ENCODE assay signal across 9 mouse cellular contexts in genomic region chr4:148085131-148085906, GRCm38 (mm10). TPM values are rescaled to one million over a fixed set of nuclear protein-coding genes. Genes with fewer than 3 reads are reported as not detected.
DNase-seq lines count a peak whose midpoint lies in the region; ATAC-seq and TF ChIP-seq lines count a peak whose summit lies in the region.
"Had no signal": no experiment of that assay in that cellular context is flagged by ENCODE, and none has a peak within 500 bp of the region (broad histone marks: within the 10 kb centered on the region; RNA-seq: fewer than 3 reads in every experiment).

No protein-coding gene starts in this region.

- TF ChIP-seq CTCF in lung, postnatal 0 days (IDR thresholded peaks at IDR 0.05): no peak

- H3K4me1 ChIP-seq in lung, postnatal 0 days (ENCODE audit: insufficient read depth, low read depth, low read length): peaks cover 16% of the 10 kb centered on the region

- TF ChIP-seq EP300 in lung, postnatal 0 days (IDR thresholded peaks at IDR 0.05): 0 out of 2 replicates have a peak, but pooled peaks have one; percentile 21

- no peak overlapping the region for H3K27ac ChIP-seq in lung, postnatal 0 days (ENCODE audit: low read length)
- H3K27ac ChIP-seq: forebrain, embryonic 15.5 days had no signal

- H3K9me3 ChIP-seq in lung, postnatal 0 days (ENCODE audit: low read length): no peaks in the 10 kb centered on the region
- H3K9me3 ChIP-seq: forebrain, embryonic 15.5 days had no signal

- DNase-seq in adrenal gland, postnatal 10 days: peak; percentile 45
- DNase-seq in adrenal gland, adult 8-10 months: no peak
- no peak for DNase-seq in lung, postnatal 0 days (ENCODE audit: low spot score)
- DNase-seq in lung, postnatal 14 days: no peak
- peak; percentile 45 to 53 for DNase-seq in kidney, adult 8-10 months
- peak; percentile 42 for DNase-seq in testis, postnatal 10 days (ENCODE audit: low spot score)
- DNase-seq in adipocyte (ENCODE audit: low spot score): no peak
- no peak for DNase-seq in layer of hippocampus, postnatal 10 days (ENCODE audit: low spot score in 2 of 2)

- WGBS in lung, postnatal 0 days: 44% methylated on average over 10 of the region's 10 CpGs

- peaks cover 5% of the 10 kb centered on the region; the same call in 1 of the 2 replicates for H3K36me3 ChIP-seq in lung, postnatal 0 days (ENCODE audit: insufficient read depth, low read length)
- H3K36me3 ChIP-seq: forebrain, embryonic 15.5 days had no signal

- no peaks in the 10 kb centered on the region for H3K27me3 ChIP-seq in lung, postnatal 0 days (replicated peaks; ENCODE audit: insufficient read depth, low read length)
- H3K27me3 ChIP-seq: forebrain, embryonic 15.5 days had no signal

- H3K4me2 ChIP-seq in lung, postnatal 0 days (replicated peaks; ENCODE audit: low read depth, low read length): no peak overlapping the region
- H3K4me2 ChIP-seq: forebrain, embryonic 15.5 days had no signal

- no peak overlapping the region for H3K9ac ChIP-seq in lung, postnatal 0 days (replicated peaks; ENCODE audit: low read depth)
- H3K9ac ChIP-seq: forebrain, embryonic 15.5 days had no signal

- ATAC-seq in lung, postnatal 0 days: peak; percentile 3; the same call in 1 of the 2 replicates
- ATAC-seq: forebrain, embryonic 15.5 days had no signal

- H3K4me3 ChIP-seq in lung, postnatal 0 days (ENCODE audit: low read depth, low read length): no peak overlapping the region
- H3K4me3 ChIP-seq: forebrain, embryonic 15.5 days had no signal

RNA-seq across cellular contexts. Expression of gene Agtrap, which starts 2.5 kb away (rescaled TPM):
- 10 to 100 TPM; 45.4 to 45.5 TPM for total RNA-seq in adrenal gland, postnatal 10 days (2021)
- total RNA-seq in adrenal gland, adult 8-10 months (2022): 100 to 1,000 TPM; 117 to 136 (median 124) TPM
- 20.7 and 22.0 TPM in 2 replicates for polyA plus RNA-seq in lung, postnatal 0 days (2015; fragmentation: Nextera tagmentation; extraction: Ambion mirVana)
- total RNA-seq in layer of hippocampus, postnatal 10 days (2021): 1 to 10 TPM; 5.5 to 7.3 TPM

RNA-seq across cellular contexts. Expression of gene Mad2l2, which starts 44.9 kb away (rescaled TPM):
- 10 to 100 TPM; 22.3 to 23.9 TPM for total RNA-seq in adrenal gland, postnatal 10 days (2021)
- 10 to 100 TPM; 24.5 to 32.7 (median 28.9) TPM for total RNA-seq in adrenal gland, adult 8-10 months (2022)
- 35.2 and 35.7 TPM in 2 replicates for polyA plus RNA-seq in lung, postnatal 0 days (2015; fragmentation: Nextera tagmentation; extraction: Ambion mirVana)
- total RNA-seq in layer of hippocampus, postnatal 10 days (2021): 10 to 100 TPM; 24.1 to 26.5 TPM

RNA-seq across cellular contexts. Expression of gene Draxin, which starts 45.2 kb away (rescaled TPM):
- total RNA-seq in adrenal gland, postnatal 10 days (2021): under 1 TPM; 0.18 to 0.27 TPM
- under 1 TPM; 0.06 to 0.15 (median 0.12) TPM for total RNA-seq in adrenal gland, adult 8-10 months (2022)
- polyA plus RNA-seq in lung, postnatal 0 days (2015; fragmentation: Nextera tagmentation; extraction: Ambion mirVana): 0.06 TPM in 2 replicates
- total RNA-seq in layer of hippocampus, postnatal 10 days (2021): 10 to 100 TPM in 1 of 2 experiments, 1 to 10 TPM in 1; 9.9 to 10.8 TPM

RNA-seq across cellular contexts. Expression of gene Mthfr, which starts 46.4 kb away (rescaled TPM):
- total RNA-seq in adrenal gland, postnatal 10 days (2021): 10 to 100 TPM; 41.9 to 44.0 TPM
- 10 to 100 TPM; 24.2 to 51.9 (median 36.7) TPM for total RNA-seq in adrenal gland, adult 8-10 months (2022)
- polyA plus RNA-seq in lung, postnatal 0 days (2015; fragmentation: Nextera tagmentation; extraction: Ambion mirVana): 14.0 and 14.2 TPM in 2 replicates
- 10 to 100 TPM; 23.3 to 24.9 TPM for total RNA-seq in layer of hippocampus, postnatal 10 days (2021)

RNA-seq across cellular contexts. Expression of gene Clcn6, which starts 46.7 kb away (rescaled TPM):
- total RNA-seq in adrenal gland, postnatal 10 days (2021): 10 to 100 TPM in 1 of 2 experiments, 1 to 10 TPM in 1; 8.4 to 12.8 TPM
- total RNA-seq in adrenal gland, adult 8-10 months (2022): 10 to 100 TPM; 10.1 to 20.4 (median 15.8) TPM
- polyA plus RNA-seq in lung, postnatal 0 days (2015; fragmentation: Nextera tagmentation; extraction: Ambion mirVana): 3.5 and 4.1 TPM in 2 replicates
- total RNA-seq in layer of hippocampus, postnatal 10 days (2021): 10 to 100 TPM; 67.8 to 70.3 TPM

Comparison
In these comparisons a context has a peak if more than half of its experiments do, and no peak if none do; other contexts are left out.
1. DNase-seq: peak in adrenal gland, postnatal 10 days (single experiment), kidney, adult 8-10 months (2 of 2) and testis, postnatal 10 days (single experiment); none in adrenal gland, adult 8-10 months (single experiment), lung, postnatal 0 days (single experiment), lung, postnatal 14 days (single experiment), adipocyte (single experiment) and layer of hippocampus, postnatal 10 days (0 of 2).
2. RNA of gene Agtrap, which starts 2.5 kb away (total RNA-seq): 117 to 136 TPM in adrenal gland, adult 8-10 months and 45.4 to 45.5 TPM in adrenal gland, postnatal 10 days; 5.5 to 7.3 TPM in layer of hippocampus, postnatal 10 days; every median in the first group is over 4 times any median in the second.
3. RNA of gene Draxin, which starts 45.2 kb away (total RNA-seq): 9.9 to 10.8 TPM in layer of hippocampus, postnatal 10 days; 0.18 to 0.27 TPM in adrenal gland, postnatal 10 days and 0.06 to 0.15 TPM in adrenal gland, adult 8-10 months; every median in the first group is over 4 times any median in the second.